Mouse (Mus musculus) c-Kit-negative CD71-positive TER-119-positive erythroid progenitor cells, embryonic 14.5 days (primary cell): ENCODE results near the gene Phactr4.

Experiments
- DNase-seq: peaks from one replicate; pipeline ENCODE4 v3.0.0-alpha.2; 2013; ENCODE audit warnings: low read depth, low spot score

The Phactr4 gene

DNA sequence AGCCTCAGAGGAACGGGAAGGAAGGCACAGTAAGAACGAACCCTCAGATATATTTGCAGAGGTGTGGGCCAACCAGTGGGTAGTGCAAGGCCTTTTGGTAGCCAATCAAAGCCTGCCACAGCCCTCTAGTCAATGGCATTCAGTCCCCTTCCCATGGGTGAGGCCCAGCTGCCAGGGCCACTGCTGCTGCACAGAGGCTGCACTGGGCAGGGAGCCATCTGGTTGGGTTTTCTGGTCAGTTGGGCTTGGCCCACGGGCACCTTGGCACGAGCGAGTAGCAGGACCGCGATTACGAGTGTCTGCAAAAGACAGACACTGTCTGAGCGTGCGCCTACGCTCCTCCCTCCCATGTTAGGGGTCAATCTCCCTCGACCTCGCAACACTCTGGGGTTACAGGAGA, 83.3 kb downstream of the Phactr4 start:
- DNase-seq = no peak

DNA sequence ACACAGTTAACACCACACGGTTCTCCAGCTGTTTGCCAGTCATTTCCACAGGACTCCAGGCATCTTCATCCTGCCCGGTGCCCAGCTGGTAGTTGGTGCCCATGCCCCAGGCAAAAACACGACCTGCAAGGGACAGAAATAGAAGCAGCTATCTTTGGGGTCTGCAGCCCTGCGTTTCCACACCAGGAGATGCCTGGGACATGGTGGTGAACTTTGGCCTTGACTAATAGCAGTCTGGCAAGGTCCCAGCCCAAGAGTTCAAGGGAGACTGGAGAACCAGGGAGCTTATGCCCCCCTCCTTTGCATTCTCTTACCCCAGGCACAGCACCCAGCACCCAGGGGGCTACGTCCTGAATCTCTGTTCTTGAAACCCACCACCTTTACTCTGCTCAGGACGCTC, 89.4 kb downstream of the Phactr4 start:
- DNase-seq = no peak

DNA sequence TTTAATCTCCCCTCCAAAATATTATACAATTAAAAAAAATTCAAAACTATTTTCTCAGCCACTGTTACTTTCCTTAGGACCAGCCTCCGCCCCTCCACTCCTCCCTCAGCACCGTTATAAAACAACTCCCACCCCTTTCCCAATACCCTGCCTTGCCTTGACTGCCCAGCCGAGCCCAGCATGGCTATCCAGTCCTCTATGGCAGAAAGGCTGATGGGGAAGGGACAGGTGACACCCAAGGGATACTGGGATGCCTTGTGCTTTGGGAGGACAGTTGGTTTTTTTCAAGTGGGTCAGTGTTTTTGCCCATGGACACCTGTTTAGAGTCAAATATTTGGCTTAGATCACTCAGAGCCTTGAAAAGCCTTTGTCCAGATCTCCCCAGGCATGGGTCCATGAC, 90.3 kb downstream of the Phactr4 start:
- no peak for DNase-seq

DNA sequence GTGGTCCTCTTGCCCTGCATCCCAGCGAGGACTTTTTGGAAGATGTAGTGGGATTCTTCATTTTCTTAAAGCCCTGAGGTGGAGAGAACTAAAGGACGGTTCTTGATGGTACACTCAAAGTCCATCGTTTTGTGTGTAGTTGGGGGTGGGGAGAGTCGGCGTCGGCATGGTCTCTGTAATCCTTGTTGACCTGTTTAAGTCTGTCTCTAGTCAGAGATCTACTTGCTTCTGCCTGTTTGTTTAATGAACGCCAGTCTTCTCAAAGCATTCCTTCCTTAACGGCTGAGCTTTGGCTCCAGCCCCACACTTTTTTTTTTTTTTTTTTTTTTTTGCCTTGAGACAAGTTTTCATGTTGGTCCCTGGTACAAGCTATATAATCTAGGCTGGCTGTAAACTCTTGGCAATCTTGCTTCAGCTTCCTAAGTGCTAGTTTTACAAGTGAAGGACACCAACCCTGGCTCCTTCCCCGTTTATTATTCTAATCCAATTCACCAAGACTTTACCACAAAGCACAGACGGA, 92.4 kb downstream of the Phactr4 start:
- no peak for DNase-seq

DNA sequence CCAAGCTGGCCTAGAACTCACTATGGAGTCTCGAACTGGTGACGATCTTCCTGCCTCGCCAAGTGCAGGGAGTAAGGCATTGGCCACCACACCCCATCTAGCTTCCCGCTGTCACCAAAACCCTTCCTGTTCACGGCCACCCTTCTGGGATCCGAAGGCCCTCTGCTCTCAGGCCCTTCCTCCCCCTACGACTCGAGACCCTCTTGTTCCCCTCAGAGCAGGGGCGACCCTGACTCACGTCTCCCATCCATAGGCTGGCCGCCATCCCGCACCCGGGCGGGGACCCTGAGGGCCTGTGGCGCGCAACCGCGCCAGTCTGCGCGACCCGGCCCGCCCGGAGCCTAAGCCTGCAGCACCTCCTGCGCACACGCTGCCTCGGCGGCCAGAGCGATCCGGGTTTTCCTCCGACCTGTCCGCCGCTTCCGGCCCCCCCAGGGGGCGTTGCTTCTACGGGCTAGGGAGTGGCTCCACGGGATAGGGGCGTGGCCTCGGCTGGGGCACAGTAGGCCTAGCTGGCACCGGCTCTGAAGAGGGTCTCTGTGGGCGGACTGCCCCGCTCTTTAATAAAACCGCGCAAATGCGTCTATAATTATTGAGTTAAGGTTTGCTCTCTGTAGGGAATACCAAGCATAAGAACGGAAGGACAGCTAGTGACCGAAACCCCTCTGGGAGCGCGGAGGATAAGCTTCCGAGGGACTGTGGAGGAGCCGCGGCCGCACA, 93.0 kb downstream of the Phactr4 start, which contains the start of gene Trnau1ap:
TSS of gene Trnau1ap (minus strand) at position 424 of the 720 bp plus-strand sequence.
- DNase-seq = peak; percentile 77

DNA sequence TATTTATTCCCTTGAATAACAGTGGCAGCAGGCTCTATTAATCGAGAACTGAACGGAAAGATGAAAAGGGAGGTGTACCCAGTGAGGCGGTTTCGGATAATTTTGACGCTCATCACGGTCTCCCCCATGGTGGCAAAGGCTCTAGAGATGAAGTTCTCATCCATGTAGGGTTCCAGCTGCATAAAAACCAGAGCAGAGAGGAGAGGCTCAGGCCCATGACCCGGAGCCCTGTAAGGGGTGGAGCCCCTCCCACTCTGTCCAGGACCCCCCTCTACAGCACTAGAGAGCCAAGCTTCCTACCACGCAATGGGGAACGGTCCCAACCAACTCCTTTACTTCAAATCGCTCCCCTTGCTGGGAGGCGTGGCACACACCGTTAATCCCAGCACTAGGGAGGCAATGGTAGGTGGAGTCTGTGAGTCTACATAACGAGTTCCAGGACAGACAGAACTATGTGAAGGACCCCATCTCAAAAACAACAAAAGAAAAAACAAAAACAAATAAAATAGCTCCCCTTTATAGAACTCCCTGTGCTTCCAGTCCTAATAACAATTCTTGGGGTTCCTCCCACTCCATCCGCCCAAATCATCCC, 93.8 kb downstream of the Phactr4 start:
- DNase-seq = no peak

GRCm38 (mm10) chr4:132326481-132326880, 95.8 kb downstream of the Phactr4 start:
- DNase-seq = no peak

DNA sequence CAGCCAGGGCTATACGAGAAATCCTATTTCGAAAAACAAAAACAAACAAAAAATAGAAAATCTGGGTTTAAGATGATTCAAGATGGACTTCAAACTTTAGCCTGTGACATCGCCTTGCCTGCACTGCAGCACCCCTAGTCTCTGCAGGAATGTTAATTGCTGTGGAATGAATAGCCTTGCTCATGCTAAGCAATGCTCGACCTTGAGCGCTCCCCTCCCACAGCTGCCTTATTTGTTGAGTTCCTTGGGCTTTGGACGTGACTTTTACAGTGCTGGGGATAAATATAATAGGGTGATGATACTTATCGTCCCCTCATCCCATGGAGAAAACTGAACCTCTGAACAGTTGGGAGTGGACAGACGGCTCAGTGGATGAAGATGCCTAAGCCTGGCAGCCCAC, 106.6 kb downstream of the Phactr4 start:
- no peak for DNase-seq

DNA sequence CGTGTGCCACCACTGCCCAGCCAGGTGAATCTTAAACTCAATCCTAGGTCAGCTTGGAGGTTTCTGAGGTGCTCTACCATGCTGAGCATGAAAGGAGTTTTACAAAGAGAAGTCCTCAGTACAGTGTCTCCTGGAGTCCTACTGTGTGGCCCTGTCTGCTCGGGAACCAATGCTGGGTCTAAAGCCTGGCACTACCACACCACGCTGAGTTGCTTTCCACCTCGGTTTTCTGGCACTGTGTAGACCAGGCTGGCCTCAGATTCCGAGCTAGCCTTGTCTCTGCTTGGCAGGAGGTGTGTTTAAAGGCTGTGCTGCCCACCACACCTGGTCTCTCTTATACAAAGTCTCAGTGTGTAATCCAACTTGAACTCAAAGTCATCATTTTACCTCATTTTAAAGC, 109.7 kb downstream of the Phactr4 start:
- no peak for DNase-seq

- DNase-seq = no peak
These were observed 110.5 kb downstream of the Phactr4 start for GRCm38 (mm10) chr4:132311801-132312200.

GRCm38 (mm10) chr4:132311209-132311608, 111.1 kb downstream of the Phactr4 start:
- DNase-seq = no peak

- peak; percentile 50 for DNase-seq
These were observed 112.3 kb downstream of the Phactr4 start for GRCm38 (mm10) chr4:132309849-132310472.

DNA sequence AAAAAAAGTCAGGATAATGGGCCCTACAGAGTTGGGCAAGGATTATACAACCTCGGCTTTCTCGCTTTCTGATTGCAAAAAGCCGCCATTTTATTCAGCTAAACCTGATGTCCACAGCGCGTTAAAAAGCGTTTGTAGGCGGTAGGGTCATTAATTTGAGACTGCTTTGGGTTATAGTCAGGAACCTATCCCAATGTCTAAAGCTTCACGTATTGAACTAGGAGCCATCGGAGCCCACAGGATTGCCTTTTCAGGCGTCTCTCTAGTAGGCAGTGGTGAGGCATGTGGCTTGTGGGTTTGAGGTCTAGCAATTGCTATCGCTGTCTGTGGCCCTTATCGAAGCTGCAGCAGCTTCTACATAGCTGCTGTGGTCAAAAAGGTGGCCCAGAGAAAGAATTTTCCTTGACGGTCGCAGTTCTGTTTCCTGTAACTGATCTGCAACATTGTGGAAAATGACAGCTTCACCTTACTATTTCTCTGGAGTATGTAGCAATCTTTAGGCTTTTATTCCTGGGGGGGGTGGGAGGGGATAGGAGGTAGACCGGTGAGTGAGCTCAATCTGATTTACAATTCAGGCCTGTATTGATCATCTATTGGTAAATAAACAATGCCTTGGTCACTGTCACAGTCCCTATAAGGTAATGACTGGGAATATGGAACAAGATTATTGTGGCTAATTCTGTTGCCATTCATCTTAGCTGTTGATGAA, 113.0 kb downstream of the Phactr4 start:
- no peak for DNase-seq

DNA sequence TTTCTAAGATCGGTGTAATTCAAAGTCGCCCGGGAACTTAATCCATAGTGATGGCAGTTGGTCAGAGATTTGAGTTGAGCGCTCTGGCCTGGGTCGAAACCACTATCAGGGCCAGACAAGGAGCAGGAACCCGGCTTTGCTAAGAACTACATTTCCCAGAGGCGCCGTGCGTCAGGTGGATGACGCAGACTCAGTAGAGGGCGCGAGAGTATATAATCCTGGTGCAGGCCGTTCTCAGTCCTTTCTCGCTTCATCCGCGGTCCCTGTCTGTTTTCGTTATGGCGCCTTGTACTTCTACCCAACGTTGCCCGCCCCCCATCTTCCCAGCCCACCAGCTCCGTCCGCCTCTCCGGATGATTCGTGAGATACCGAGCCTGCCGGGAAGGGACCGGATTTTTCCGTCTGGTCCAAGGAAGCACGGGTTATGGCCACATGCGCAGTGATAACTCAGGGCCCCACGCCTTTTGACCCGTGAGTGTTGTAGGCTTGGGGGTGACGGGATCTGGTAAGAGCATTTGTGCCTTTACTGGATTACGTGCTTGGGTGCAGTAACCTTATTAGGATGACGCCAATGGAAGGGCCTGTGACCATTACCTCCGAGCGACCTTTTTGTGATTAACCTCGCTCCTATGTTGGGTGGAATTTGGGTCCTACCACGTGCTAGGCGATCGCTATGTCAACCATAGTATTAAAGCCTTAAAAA, 113.7 kb downstream of the Phactr4 start:
- DNase-seq = peak; percentile 80

GRCm38 (mm10) chr4:132306004-132306403, 116.3 kb downstream of the Phactr4 start:
- DNase-seq = no peak
